Mouse (Mus musculus): ENCODE data around the gene Cpt2.

Gene Cpt2

GRCm38 (mm10) chr4:107923145-107923802 is at the start of gene Cpt2:
Gene Cpt2 (minus strand): TSS chr4:107923610.
- DNase-seq = peak; percentile 98

DNA sequence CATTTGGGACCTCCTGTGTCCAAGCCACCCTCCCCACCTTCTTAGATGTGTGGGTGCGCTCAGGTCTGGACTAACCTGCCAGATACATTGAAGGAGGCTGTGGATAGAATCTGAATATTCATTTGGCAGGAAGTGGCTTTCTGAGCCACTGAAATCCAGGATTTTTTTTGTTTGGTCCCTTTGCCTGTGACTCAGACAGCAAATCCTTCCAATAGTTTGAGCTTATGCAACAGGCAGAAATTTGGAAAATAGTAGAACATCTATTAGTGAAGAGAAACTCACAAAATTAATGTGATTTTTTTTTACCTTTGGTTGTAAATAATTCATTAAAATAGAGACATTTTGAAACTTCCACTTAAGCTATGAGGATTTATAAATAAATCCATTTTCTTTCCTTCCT is 47.8 kb upstream of the Cpt2 start:
- no peak for DNase-seq

- no peak for DNase-seq
These were observed 46.4 kb upstream of the Cpt2 start for GRCm38 (mm10) chr4:107969781-107970180.

DNA sequence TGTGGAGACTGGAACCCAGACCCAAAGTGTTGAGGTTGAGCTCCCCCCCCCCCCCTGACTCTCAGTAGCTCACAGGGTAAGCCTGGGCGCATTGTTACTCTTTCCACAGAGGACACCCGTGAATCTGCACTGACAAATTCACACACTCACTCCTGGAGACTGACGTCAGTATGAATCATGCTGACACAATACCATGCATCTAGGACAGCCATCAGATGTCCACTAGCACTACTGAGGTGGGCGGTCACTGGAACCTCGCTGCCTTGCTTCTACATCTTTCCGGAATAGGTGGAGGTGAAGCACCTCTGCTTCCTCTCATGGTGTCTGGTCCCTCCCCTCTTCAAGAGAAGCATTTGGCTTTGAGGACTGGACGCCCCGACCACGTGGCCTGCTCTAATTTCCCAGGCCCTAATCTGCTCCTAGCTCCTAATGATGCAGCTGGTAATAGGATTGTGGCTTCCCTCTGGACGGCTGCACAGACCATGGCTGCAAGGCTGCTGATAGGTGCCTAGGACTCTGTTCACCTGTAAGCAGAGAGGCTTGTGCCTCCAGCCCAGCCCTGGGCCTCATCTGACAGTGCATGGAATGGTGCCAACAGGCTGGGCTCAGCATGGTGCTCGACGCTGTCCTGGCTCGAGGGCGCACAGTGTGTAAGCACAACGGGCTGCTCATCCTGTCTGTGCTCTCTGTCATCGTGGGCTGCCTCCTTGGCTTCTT is 44.7 kb upstream of the Cpt2 start, which contains the start of gene Slc1a7:
TSS of gene Slc1a7 (plus strand) at position 367 of the 717 bp plus-strand sequence.
- DNase-seq = no peak

DNA sequence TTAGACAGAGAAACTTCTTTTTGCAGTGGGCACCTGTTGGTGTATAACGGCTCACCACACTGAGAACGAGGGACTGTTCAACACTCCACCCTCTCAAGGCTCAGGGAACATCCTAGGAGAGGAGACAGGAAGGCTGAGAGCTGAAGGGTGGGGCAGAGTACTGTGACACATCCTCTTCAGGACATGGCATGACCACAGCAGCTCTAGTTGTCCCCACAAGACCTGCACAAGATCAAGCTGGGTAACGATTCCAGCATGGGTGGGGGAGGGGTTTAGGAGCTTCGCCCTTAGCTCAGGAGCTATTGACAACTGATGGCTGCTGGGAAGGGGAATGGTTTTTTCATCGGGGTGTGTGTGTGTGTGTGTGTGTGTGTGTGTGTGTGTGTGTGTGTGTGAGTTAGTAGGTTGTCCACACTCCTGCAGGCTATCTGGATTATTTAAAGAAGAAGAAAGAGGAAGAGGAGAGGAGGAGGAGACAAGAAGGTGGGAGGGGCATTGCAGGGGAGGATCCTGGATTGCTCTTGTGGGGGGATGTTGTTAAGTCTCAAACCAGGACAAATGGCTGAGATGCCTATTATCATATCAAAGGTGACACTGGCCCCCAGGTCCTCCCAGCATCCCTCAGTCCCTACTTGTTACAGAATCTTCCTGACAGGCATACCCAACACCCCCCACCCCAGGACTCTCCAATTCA is 43.2 kb upstream of the Cpt2 start:
- DNase-seq = no peak

GRCm38 (mm10) chr4:107962792-107963191 is 39.4 kb upstream of the Cpt2 start:
- DNase-seq = no peak

DNA sequence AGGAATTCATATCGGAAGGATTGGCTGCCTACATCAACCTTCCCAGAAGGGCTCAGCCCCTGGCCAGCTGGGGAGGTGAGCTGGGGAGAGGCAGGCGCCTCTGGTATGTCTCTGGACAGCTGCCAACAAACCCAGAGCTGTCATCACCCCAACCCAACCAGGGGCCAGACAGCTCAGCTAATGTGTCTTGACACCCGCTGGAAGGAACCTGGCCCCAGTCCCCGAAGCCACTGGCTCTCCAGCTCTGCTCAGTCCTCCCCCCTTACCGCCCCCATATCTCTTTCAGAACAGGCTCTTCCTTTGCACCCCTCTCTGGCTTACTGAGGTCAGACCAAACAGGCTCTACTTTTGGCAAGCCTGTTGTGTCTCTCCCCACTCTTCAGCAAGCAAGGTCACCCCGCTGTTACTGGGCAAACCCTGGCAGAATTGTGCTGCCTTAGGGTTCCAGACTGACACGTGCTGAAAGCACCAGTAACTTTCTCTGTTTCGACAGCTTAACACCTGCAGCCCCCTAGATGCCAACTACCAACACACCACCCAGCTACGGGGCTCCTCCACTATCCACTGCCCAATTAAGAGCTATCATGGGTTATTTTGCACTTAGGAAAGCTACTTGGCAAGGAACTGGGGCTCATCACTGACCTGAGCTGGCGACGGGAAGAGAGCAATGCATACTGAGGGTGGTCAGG is 38.8 kb upstream of the Cpt2 start:
- DNase-seq = peak; percentile 61

- DNase-seq = no peak
These were observed 35.1 kb upstream of the Cpt2 start for GRCm38 (mm10) chr4:107958487-107958886.

DNA sequence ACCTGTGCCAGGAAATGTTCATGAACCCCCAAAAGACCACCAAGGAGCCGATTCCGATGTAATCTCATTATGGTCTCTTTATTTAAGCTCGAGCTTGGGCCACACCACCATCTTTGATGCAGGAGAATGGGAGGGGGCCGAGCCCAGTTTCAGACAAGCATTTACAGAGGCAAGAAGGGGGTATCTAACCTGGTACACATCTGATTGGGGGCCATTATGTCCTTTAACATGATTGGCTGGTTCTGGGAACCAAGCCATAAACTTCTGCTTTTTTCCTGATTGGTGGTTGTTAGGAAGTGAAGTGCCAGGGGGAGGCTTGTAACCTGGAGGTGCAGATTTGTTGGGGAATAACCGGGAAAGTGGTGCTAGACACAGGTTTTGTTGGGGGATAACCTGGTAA is 32.3 kb upstream of the Cpt2 start:
- no peak for DNase-seq

GRCm38 (mm10) chr4:107952845-107953244 is 29.4 kb upstream of the Cpt2 start:
- peak; percentile 27 for DNase-seq

GRCm38 (mm10) chr4:107949918-107950317 is 26.5 kb upstream of the Cpt2 start:
- DNase-seq = peak; percentile 26

DNA sequence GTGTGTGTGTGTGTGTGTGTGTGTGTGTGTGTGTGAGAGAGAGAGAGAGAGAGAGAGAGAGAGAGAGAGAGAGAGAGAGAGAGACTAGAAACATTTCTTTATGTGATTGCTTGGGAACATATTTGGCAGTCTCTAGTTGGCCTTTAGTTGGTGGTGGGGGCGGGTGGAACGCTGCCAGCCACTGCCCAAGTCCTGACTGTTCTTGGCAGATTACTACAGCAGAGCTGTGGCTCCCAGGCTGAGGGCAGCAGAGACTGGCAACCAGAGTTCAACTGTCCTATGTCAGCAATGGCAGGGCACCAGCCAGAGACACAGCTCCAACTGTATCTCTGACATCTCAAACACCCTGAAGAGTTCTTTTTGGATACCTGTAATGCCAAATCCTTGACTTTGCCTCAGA is 20.7 kb upstream of the Cpt2 start:
- no peak for DNase-seq

DNA sequence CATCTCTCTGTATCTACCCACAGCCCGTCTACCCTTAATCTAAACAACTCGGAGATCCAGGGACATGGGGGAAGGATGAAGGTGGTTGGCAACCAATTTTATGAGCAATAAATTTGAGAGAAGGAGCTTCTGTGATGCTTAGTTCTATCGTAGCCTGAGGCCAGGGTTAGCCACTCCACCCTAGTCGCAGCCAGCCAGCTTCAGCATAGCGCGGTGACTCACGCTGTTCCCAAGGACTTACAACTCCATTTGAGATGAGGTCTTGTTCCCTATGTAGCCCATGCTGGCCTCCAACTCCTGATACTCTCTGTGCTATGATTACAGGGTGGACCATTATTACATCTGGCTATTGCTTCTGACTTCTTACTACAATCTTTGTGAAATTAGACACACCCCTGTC is 19.3 kb upstream of the Cpt2 start:
- no peak for DNase-seq

DNA sequence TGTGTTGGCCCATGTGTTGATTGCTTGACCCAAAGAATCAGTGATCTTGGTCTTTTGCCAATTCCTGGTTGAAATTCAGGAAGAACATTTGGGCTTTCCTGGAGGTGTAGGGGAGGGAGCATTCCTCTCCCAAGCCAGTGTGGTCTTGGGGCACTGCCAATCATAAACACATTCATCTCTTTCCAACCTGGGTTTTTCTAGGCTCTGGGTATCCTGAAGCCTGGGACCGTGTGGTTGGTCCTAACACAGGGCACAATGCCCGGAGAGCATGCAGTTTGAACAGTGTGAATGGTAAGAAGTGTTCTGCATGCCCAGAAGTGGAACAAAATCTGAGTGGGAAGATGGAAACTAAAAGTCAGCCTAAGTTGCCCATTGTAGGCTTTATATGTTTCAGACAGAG is 14.7 kb upstream of the Cpt2 start:
- DNase-seq = no peak

- DNase-seq = peak; percentile 84
These were observed 13.9 kb upstream of the Cpt2 start for GRCm38 (mm10) chr4:107937338-107937737.

DNA sequence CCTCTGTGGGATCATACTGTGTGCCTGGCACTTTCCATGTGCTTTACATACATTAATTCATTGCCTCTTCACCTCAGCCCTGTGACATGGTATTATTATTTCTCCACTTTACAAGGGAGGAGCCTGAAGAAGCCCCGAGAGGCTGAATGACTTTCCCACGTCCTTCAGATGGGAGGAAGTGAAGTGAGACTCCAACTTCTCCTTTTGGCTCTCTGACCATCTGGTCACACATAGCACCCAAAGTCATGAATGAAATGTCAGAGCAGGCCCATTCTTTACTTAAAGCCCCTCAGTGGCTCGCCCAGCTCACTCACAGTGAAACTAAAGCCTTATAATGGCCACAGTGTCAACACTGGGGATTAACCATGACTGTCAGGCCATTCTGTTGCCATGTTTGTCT is 11.8 kb upstream of the Cpt2 start:
- no peak for DNase-seq

DNA sequence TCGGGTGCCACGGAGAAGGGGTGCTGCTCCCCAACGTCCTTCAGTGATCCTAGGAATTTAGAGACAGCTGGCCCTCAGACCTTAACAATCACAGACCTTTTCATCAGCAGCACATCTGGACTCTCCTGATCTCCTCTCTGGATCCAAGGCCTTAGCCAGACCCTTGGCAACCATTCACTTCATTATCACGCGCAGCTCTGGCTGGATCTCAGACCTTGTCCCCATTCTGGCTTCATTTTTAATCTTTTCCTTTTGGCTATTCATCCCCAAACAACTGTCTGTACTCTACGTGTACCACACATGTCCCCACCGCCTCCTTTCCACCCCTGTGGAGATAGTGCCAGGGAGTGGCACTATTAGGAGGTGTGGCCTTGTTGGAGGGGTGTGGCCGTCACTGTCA is 9.8 kb upstream of the Cpt2 start:
- no peak for DNase-seq

DNA sequence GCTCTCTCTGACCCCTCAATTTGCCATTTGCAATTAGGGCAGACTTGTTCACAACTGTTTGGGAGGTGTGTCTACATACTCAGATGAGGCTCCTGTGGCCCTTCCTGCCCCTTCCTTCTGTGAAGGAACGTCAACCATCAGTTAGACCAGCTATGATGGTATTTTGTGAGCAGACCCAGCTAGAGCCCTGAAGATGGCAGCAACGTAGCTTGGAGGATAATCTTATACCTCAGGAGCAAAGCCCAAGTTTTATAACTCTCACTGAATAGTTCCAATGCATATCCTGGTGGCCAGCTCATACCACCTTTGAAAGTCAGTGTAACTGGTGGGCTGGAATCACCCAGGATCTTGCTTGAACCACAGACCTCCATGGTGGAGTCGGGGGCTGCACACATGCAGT is 8.0 kb upstream of the Cpt2 start:
- no peak for DNase-seq

GRCm38 (mm10) chr4:107928726-107929125 is 5.3 kb upstream of the Cpt2 start:
- no peak for DNase-seq

DNA sequence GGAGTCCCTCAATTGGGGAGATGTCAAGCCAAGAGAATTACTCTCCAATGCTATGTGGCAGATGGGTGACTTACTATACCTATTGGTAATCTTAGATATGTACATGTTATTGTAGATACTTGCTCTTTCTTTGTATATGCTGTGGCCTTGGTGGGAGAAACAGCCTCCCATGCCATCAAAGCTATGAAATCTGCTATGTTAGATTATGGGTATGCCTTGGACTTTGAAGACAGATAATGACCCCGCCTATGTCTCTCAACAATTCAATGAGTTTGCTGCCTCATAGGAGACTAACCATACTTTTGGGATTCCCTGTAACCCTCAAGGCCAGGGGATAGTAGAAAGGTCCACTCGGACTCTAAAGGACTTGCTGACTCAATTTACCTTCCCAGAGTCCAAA is 4.9 kb upstream of the Cpt2 start:
- no peak for DNase-seq

DNA sequence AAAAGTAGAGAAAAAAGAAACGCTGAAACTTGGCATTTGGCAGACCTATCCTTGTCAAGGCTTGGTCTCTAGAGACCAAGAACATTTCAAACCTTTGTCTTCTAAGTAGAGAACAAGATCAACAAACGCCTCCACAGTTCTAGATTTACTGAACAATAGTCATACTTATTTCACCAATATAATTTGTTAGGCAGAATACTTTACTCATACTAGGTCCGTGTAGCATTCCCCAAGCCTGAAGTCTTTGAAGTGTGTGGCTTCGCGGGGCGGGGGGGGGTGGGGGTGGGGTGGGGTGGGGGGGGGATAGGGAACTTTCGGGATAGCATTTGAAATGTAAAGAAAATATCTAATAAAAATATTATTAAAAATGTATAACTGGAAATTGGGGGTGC is 389 bp upstream of the Cpt2 start:
- no peak for DNase-seq

DNA sequence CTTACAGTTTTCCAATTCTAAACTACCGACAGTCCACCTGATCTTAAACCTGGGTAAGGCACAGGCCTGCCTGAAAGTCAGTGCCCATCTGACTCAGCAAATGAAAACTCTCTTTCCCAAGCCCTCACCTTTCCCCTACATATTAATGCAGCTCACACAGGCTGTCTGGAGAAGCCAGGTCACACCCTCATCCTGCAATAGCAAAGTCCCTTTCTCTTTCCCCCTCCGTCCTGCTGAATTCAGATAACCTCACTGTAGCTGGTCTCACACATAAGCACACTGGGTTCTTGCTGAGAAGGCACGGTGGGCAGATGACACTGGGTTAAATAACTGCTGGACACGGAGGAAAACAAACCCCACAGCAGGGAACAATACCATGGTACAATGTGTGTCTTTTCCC is 1.5 kb downstream of the Cpt2 start:
- peak; percentile 61 for DNase-seq

DNA sequence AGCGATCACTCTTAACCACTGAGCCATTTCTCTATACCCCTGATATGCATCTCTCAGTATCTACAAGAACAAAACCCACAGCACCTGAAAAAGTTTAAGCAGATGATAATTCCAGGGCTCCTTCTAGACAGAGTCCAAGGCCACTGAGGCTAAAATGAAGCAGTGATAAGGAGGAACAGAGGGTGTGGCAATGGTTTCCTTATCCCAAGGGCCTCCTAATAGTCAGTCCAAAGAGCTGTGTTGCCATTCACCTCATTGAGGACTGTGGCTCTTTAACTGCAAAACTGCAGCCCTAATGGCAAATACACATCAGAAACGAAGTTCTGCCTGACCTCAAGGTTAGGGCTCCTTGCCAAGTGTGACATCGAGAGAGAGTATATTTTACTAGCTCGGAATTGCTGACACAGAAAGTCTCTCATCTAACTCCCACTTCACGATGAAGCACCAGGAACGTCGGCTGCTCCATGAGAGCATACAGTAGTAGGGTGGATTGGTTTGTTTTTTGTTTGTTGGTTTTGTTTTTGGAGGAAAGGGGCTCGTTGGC is 2.2 kb downstream of the Cpt2 start:
- DNase-seq = peak; percentile 23
